Mouse (Mus musculus) adipocyte (in vitro differentiated cells): ENCODE results near the gene Mdk.

Experiments used
- DNase-seq: peaks from one replicate; pipeline ENCODE4 v3.0.0-alpha.2; 2016; ENCODE audit warnings: low spot score

Gene Mdk

DNA sequence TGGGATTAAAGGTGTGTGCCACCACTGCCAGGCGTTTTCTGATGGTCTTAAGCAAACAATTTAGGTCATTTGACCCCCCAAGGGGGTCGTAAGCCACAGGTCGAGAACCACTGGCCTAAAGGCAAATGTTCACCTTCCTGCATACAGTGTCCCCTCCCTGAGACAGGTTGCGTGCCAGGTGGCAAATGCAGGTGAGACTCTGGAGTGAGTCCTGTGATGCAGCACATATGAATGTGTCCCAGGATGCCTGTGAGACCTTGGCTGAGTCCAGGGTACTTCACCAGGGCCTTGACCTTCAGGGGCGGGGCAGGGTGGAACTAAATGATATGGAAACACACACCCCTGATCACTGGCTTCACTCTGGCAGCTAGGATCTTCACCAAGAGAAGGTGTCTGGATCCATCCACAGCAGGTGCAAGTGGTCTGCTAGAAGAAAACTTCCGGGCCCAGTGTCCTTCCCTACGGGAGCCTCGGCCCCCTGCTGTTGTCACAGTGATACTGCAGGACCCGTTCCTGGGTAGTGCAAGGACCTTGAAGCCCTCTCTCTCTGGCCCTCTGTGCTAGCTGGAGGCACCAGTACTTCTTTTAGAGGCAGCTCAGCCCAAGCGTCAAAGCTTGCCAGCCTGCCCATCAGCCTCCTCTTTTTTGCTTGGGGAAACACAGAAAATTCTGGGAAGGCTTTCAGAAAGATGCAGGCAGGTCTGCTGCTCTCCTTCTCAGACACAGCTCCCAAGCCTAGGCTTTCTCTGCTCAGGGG is 26.8 kb upstream of the Mdk start:
- peak; percentile 44 for DNase-seq

DNA sequence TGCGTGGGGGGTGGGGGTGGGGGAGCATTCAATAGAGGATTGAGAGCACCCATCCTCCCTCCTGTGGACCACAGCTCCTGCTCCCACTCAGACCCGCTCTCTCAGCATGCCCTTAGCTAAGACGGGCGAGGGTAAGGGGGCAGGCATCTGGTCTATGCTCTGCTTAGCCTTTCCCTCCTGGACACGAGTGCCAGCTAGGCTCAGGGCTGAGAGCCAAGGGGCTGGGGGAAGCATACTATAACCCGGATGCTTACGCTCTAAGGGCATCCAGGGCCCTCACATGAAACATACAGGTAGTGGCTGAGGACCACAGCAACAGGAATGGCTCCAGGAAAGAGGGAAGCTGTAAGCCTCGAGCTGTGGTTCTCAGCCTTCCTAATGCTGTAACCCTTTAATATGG is 26.0 kb upstream of the Mdk start:
- DNase-seq, result no peak

DNA sequence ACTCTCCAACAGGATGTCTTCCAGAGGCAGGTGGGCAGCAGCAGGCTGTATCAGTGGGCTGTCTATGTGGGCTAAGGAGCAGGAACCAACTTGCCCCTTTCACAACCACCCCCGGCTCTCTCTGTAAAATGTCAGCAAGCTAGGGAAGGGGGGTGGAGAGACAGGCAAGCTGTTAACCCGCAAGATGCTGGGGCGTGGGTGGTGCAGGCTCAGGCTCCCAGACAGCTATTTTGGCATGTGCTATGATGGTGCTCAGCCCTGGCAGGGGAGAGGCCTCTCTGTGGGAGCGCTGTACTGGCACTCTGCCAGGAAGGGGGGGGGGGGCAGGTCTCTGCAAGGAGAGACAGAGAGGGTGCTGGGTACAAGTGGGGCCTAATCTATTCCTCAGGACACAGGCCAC is 25.0 kb upstream of the Mdk start:
- peak; percentile 36 for DNase-seq

DNA sequence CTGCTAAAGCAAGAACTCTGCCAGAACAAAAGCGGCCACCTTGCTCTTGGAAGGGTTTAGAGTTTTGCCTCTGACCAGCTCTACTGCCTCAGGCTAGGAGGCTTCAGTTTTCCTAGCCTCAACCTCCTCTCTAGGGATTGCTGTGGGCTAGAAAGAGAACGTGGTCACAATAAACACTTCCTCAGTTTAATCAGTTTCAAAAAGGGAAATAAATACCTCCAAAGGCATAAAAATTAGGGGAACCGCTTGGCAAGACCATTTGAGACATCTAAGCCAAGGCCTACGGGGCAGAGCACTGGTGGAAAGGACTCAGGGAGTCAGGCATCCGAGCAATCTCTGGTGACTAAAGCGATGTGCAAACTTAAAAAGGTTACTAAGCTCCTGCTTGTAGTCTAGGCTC is 23.8 kb upstream of the Mdk start:
- no peak for DNase-seq

DNA sequence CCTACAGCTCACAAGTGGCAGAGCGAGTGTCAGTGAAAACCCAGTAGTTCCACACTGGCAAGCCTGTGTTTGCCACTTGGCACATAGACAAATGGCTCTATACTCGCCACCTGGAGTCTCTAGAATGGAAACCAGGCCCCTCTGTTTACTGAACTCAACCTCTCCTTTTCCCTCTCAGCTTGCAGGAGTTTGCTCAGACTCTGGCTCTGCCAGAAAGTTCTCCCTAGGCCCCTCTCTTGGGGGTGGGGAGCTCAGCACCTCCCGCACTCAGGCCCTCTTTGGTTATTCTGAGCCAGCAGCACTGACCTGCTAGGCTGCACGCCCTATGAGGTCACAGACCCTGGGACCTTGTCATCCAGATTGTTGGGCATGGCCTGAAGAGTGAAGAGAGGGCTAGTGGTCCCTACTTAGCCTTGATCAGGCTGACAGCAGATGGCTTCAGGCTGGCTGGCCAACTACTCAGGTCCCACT is 23.1 kb upstream of the Mdk start:
- DNase-seq, result no peak

DNA sequence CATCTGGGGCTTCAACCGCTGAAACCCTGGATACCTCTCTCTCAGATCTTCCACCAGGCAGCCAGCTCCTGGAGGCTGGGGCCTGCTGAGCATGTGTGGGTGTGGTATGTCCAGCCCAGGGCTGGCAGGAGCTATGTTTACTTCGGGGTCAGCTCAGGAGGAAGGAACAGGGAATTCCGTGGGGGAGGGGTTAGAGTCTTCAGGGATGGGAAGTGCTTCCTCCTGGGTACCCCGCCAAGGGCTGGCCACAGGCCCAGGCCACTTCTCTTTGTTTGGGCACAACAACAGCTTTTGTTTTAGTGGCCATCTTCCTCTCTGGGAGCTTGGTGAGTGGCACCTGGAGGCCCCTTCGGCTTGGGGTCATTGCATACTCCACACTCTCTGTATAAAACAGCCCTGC is 21.7 kb upstream of the Mdk start:
- peak; percentile 76 for DNase-seq

DNA sequence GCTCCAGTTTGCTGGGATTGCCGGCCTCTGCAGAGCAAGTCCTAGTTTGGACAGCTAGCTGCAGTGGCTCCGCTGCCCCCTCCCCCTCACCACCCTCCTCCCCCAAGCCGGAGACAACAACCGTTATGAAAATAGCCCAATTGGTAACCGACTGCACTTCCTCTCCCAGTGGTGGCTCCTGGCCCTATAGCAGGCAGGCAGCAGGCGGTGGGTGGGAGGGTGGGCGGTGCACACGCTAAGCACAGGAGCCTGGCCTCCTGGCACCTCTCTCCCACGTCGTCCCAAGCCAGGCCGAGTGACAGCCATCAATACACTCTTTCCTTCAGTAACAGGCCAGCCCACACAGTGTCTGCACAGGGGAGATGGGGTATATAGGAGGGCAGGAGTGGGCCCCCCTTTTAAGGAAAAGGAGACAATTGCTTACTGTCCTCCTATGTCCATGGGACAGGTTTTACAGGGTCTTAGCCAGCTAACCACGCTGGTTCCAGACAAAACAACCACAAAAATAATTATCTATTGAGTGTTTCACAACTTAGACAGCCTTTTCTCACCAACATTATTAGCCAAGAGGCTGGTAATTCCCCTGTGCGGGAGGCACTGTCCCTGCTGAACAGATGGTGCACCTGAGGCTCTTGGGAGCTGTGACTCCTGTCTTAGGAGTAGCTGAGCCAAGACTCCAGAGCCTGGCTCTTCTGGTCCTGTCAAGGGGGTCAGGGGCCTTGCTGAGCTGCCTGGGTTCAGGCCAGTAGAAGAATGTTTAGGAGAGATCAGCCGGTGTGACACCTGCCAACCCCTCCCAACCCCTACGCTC is 18.4 kb upstream of the Mdk start:
- DNase-seq, result peak; percentile 27

DNA sequence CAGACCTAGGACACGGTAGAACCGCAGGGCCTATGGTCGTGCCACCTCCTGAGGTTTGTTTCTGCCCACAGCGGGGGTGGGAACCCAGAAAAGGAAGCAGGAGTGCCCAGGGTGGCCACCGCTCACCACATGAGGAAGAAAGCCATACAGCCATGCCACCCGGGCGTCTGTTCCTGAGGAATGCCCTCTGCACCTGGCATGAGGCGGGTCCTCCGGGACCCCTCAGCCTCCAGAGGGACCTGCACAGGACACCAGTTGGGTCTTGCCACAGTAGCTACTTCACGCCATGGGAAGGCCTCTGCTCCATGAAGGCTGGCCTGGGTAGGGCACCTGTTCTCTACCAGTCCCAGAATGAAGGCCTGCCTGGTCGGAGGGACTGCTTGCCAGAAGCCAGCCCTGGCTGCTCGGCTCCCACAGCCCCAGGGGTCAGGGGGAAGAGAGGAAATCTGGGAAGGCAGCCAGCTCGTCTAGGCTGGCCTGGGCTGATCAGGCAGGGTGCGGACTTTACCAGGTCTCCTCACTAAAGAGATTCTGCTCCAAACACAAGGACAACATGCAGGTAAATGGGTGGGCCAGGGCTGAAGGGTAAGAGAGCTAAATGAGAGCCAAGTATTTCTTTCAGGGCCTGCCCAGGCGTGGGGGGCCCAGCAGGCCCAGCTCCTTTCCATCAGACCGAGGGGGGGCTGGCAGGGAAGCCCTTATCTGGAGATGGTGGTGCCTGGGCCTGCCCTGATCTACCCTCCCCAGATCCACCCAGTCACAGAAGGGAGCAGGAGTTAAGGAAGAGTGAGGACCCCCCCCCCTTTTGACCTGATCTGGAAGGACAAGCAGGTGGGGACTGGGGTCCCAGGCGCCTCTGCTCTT is 17.5 kb upstream of the Mdk start:
- peak; percentile 53 for DNase-seq

DNA sequence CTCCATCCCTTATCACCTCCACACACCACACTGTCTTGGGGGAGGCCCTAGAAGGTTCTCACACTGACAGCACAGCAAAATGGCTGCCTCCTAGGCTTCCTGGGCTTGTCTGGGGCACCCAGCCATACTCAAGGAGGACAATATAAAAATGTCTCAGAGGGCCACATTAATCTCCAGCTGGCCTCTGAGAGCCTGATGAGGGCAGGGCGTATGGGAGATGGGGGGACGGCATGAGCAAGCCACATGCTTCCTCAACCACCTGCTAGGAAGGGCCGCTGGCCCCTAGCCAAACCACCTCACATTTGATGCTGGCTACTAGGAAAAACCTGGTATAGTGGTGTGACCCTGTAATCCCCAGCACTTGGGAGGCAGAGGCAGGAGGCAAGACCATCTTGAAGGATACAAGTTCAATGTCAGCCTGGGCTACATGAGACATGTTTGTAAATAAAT is 16.7 kb upstream of the Mdk start:
- DNase-seq, result no peak

DNA sequence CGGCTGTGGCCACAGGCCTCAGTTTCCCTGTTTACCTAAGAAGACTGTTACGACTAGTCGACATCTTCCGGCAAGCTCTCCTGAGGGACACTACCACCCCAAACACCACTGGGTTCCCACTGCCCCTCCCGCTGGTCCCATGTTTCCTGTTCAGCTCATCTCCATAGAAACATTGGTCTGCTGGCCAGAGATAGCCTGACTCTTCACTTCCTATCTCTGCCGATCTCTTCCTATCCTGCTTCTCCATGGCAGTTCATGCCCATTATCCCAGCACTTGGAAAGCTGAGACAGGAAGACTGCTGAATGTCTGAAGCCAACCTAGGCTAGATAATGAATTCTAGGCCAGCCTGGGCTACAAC is 16.0 kb upstream of the Mdk start:
- no peak for DNase-seq

DNA sequence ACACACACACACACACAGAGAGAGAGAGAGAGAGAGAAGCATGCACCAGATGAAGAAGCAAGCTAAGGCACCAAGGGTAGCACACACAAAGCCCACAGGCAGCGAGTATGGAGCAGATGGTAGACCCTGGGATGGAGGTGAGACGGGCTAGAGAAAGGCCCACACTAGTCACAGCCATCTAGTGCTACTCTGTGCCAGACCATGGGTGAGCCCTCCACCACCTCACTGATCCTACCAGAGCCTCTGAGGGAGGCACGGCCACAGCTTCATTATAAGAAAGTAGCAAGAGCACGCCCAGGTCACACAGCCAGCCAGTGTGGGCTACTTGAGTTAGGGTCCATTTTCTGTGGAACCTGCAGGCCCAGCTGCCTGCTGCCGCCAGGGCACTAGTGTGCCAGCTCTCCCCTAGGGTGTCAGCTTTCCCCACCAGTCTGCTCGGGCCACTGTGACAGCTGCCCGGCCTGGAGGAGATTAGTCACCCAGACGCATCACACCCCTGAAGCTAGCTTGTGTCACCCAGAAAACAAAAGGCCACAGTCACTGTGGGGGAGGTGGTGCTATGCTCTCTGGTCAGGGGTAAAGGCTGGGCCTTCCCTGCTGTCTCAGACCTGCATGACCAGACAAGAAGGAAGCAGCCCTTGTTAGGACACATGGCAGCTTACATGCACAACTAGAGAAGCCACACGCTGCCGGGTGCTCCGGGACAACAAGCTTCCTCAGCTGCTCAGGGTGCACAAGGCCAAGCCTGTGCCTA is 15.5 kb upstream of the Mdk start:
- peak; percentile 42 for DNase-seq

DNA sequence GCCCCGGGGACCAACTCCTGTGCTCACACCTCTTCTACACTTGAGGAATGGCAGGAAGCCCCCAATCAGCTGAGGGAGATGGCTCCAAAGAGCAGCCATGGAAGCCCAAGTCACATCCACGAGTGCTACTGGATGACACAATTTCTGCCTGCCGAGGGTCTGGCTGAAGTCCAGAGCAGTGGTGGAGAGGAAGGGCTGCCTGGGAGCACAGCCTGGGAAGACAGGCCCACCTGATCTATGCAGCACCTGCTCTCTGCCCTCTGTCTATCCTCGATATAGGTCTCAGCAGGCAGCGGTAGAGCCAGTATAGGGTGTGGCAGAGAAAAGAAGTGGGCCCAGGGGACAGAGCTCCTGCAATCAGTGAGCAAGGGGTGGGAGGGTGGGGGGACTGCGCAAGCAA is 14.7 kb upstream of the Mdk start:
- peak; percentile 39 for DNase-seq

DNA sequence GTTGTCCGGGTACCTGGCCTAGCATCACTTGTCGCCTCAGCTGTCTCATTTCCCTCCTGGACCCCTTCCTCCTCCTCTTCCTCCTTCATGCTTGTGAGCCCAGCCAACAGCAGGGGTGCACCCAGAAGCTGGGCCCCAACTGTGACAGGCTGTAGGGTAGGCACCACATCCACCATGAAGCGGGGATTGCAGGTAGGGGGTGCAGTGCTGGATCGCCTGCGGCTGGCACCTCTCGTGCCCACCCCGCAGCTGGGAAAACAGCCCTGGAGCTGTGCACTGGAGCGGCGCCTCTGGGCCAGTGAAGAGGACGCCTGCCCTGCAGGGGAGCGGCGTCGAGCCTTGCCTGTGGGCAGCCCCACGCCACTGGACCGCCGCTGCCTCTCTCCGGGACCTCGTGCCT is 13.4 kb upstream of the Mdk start, which contains the start of gene Gm9821:
Gene Gm9821 (plus strand): TSS at position 221 of the 400 bp plus-strand sequence.
- DNase-seq, result no peak

DNA sequence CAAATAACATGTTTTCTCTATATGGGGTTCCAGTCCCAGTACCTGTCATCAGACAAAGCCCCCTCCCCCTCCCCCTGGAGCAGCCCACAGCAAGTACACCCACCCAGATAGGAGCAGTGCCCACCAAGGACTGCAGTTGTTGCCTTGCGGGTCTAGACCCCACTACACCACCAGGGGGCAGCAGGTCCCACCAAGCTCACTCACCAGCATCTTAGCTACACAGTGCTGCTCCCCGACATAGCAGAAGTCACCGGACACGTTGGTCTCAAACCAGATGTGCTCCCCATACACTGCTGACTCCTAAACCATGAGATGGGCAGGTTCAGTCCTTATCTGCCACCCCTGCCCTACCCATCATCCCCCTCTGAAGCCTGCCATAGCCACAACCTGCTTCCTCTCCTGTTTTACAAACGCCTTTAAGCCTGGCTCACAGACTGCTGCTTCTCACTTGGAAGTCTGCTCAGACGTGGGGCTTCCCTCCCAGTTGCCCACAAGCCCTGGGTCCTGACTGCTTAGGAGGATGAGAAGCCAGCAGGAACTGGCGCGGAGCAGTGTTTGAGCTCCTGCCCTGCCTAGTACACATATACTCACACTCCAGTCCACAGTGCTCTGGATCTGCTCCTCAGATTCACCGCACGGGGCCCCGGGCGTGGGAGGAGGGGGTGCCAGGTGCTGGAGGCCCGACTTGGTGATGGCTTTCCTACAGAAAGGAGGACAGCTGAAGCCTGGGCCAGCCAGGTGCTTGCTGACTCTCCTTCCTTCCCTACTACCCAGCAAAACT is 12.3 kb upstream of the Mdk start:
- peak; percentile 64 for DNase-seq

DNA sequence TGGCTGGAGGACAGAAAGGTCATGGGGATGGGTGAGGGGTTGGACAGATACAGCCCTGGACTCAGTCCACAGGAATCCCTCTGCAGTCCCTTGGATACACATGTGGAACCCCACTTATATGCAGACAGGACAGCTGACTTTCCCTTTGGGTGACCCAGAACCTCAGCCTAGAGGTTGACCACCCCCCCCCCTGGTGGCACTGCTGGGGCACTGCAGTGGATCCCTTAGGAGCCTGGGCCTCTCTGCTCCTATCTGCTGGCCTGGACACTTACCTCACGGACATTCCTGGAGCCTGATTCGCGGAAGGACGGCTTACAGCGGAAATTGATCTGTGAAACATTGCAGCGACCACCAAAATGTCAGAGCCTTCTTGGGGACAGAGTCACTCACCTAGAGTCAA is 10.3 kb upstream of the Mdk start:
- no peak for DNase-seq

DNA sequence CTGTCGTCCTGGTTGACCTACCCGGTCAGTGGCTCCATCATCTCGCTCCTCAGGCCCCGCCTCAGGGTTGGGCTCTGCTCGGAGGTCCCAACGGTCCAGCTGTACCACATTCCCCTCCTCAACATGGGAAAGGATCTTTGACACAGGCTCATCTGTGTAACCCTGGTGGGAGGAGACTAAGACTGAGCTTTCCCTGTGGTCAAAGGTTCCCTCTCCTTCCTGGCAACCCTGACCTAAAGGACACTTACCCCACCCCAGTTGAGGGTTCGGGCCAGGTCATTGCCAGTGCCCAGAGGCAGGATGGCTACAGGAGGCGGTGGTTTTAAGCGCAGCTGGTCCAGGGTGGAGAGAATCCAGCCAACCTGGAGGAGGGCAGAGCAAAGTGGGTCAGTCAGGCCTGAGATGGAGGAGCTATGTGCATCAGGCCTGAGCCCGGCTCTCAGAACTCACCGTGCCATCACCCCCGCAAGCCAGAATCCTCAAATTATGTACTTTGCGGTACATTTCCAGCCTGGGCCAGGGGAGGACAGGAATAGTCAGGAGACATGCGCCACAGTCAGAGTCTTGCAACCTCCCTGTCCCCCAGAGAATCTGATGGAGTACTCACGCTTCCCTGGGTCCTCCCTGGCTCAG is 7.3 kb upstream of the Mdk start:
- DNase-seq, result no peak

DNA sequence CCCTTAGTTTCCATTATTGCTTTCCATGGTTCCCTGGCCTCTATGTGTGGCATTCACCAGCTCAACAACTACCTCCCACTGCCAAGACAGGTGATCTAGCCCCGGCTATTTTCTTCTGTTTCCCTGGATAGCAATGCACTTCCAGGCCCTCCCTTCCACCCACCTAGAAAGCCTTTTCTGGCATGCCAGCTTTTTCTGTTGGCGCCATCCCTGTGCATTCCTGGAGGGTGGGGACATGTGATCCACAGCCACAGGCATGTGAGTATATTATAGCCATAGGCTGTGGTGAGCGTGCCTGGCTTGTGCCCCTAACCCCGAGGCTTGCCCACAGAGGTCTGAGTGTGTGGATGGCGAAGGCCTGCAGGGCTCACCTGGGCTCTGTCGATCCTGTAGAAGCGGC is 4.1 kb upstream of the Mdk start:
- no peak for DNase-seq

DNA sequence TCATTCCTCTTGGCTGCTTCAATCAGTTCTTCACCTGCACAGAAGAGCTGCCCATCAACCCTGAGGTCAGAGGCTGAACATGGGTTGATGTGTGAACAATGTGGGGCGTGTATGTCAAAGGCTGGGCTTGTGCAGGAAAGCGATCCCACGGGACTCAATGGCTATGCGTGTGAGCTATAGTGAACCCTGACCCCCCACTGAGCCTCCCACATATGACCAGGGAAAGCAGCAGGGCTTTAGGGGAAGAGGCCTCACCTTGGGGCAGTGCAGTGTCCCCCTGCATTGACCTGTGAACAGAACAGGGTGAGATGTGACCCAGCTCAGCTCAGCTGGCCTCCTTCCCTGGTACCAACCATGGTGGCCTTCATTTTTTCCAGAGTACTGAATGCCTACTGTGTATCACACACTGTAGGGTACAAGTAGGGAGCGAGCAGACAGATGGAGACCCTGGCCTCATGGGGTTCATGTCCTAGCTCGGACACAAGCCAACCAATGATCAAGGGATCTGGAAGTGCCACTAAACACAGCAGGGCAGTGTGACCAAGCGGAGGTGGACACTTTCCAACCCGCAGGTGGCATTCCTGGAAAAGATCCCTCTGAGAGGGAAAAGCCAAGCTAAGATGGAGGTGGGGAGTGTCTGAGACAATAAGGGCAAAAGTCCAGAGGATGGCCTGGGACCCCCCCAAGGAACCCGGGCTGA is 2.9 kb upstream of the Mdk start:
- DNase-seq, result no peak

DNA sequence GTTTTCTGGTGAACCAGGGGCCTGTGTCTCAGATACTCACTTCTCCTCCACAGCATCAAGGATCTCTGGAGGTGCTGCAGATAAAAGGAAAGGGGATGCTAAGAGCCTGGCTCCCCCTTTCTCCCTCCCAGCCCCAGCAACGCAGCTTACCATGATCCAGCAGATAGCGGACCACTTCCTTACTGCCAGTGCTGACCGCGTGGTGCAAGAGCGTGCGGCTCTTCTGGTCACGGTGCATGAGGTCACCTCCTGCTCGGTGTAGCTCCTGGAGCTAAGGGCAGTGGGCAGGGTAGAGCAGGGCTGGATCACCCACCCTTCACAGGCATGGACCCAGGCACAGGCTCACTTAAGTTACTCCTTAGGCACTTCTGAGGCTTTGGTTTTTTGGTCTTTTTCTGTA is 1.9 kb upstream of the Mdk start:
- no peak for DNase-seq

DNA sequence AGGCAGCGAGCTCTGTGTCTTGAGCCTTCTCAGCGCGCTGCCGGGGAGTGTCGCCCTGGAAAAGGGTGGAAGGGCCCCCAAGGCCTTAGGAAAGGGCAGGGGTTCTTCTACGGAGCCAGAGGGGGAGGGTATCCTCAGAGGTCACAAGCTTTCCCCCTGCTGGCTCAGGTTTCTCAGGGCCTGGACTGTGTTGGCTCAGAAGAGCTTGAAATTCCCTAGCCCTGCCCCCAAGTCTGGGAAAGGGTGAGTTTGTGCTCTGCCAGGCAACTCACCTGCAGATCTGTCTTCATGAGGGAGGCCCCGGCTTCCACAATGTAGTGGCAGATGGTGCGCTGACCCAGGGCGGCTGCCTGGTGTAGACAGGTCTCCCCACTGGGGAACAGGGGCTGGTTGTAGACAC is 1.4 kb upstream of the Mdk start:
- no peak for DNase-seq
